Mouse (Mus musculus) neural tube, embryonic 14.5 days (tissue): ENCODE results near the gene Clasp1. TPM values are rescaled to one million over a fixed set of nuclear protein-coding genes. Genes with fewer than 3 reads are reported as not detected.

Experiments
- ATAC-seq: fragments of 200-750 bp; cut with Nextera tagmentation; 2 replicates; pipeline ENCODE4 v1.8.0; 2017; ENCODE audit warnings: low read depth, mild to moderate bottlenecking, moderate TSS enrichment, moderate library complexity
- H3K27ac ChIP-seq: fragments of 300-500 bp; sonication (generic); 2 replicates; pipeline ENCODE4 v1.5.1; 2014; ENCODE audit warnings: low read depth, mild to moderate bottlenecking, control low read depth, low read length, moderate library complexity, mixed read lengths
- H3K27me3 ChIP-seq: fragments of 300-500 bp; sonication (generic); 2 replicates; pipeline ENCODE4 v1.6.1; 2014; ENCODE audit warnings: low read length; ENCODE audit not compliant: control insufficient read depth, insufficient read depth
- H3K36me3 ChIP-seq: fragments of 300-500 bp; sonication (generic); 2 replicates; pipeline ENCODE4 v1.6.1; 2014; ENCODE audit warnings: low read length, mixed read lengths; ENCODE audit not compliant: control insufficient read depth, insufficient read depth
- H3K4me1 ChIP-seq: fragments of 300-500 bp; sonication (generic); 2 replicates; pipeline ENCODE4 v1.6.1; 2014; ENCODE audit warnings: low read length; ENCODE audit not compliant: control insufficient read depth, insufficient read depth
- H3K4me2 ChIP-seq: fragments of 300-500 bp; sonication (generic); 2 replicates; pipeline ENCODE4 v1.6.1; 2014; ENCODE audit warnings: mild to moderate bottlenecking, low read depth, low read length, control low read depth
- H3K4me3 ChIP-seq: fragments of 300-500 bp; sonication (generic); 2 replicates; pipeline ENCODE4 v1.5.1; 2014; ENCODE audit warnings: low read depth, low read length, control low read depth, mixed read lengths
- H3K9ac ChIP-seq: fragments of 300-500 bp; sonication (generic); replicated peaks from 2 replicates; pipeline ENCODE4 v1.6.1; 2014; ENCODE audit warnings: low read depth, mild to moderate bottlenecking, control low read depth, low read length, mixed read lengths
- H3K9me3 ChIP-seq: fragments of 300-500 bp; sonication (generic); 2 replicates; pipeline ENCODE4 v1.6.1; 2016; ENCODE audit warnings: low read length; ENCODE audit not compliant: control insufficient read depth
- WGBS: fragments of 180-500 bp; shearing (Covaris S2); extraction: QIAGEN DNeasy Blood & Tissue Kit; methylation state at CpG from one replicate; pipeline ENCODE4 v1.1.7; 2014; 5-methylcytosine and 5-hydroxymethylcytosine counted together
- polyA plus RNA-seq: library from polyadenylated mRNA; unstranded; fragments of >200 nt; fragmentation: Nextera tagmentation; extraction: Ambion mirVana; gene quantifications from 2 replicates; pipeline ENCODE4 v1.2.1, GENCODE M21; 2014

The Clasp1 gene
- polyA plus RNA-seq, 1 experiment from 2014 or later: 149 TPM

DNA sequence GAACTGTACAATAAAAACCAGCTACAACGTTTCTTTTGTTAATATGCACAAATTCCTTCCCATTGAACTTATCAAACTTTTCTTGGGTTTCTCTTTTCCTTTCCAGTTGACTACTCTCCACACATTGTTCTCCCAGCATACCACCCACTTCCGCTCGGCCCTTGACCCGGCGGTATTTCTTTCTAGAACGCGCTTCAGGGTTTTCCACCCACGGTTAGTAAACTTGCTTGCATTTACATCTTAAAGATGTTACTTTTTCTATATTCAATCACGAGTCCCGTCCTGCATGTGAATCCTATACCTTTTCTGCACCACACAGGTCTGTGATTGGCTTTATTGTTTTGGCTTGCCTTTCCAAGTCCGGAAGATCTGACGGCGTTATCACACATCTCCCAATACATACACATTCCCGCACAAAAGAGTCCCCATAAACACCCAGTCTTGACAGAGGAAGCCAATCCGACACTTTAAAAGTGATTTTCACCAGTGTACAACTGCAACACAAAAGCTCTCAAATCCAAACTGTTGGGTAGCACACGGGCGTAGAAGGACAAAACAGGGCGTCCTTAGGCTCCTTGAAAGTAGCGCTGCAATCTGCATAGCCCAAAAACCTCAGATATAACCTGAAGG lies 616 bp upstream of the Clasp1 start:
- Histone ChIP-seq H3K27ac (peak overlapping the region; percentile 95), H3K4me2 (peak overlapping the region; percentile 57), H3K9ac (peak overlapping the region; percentile 94), H3K36me3 (no peaks in the 10 kb centered on the region), H3K4me1 (peaks cover 17% of the 10 kb centered on the region), H3K4me3 (peak overlapping the region; percentile 93), H3K27me3 (no peaks in the 10 kb centered on the region), H3K9me3 (no peaks in the 10 kb centered on the region)
- peak; percentile 23; the same call in 1 of the 2 replicates for ATAC-seq
- under 1% methylated on average over 19 of the region's 19 CpGs for WGBS

DNA sequence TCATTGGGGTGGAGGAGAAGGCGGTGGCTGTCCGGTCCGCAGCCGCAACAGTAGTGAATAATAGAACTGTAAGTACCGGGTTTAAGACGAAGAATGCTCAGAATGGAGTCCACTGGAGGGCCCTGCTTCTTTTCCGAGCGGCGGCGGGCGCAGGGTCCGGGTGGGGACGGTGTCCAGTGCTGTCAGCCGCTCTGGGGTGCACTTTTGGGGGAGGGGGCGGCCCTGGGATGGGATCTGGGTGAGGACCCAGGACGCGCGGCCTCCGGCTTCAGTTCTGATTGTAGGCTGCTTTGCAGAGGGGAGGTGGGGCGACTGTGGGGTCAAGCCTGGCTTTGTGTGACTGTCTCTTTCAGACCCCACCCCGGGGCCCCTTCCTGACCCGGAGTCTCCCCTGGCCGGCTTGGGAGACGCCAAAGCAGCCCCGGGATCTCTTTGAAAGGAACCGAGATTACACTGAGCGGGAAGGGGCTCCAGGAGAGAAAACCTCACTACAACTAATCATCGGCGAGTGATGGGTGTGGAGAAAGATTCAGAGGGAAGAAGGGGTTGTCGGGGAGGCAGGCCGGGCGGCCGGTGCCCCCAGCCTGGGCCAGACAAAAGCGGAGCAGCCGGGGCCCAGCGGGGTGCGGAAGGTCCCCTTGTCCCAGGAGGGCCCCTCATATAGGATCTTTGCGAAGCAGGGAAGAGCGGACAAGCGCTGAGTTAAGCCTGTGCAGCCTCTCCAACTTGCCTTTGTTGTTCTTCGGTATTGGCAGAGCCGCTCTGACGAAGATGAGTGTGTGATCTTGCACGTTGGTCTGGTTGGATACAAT lies 802 bp downstream of the Clasp1 start:
- Histone ChIP-seq H3K27ac (peak overlapping the region; percentile 95), H3K27me3 (no peaks in the 10 kb centered on the region), H3K4me1 (peaks cover 17% of the 10 kb centered on the region), H3K4me3 (peak overlapping the region; percentile 93), H3K4me2 (peak overlapping the region; percentile 78), H3K9me3 (no peaks in the 10 kb centered on the region), H3K36me3 (no peaks in the 10 kb centered on the region; the same call in 1 of the 2 replicates), H3K9ac (peak overlapping the region; percentile 94)
- peak; percentile 64 for ATAC-seq
- WGBS: under 1% methylated on average over 44 of the region's 44 CpGs

DNA sequence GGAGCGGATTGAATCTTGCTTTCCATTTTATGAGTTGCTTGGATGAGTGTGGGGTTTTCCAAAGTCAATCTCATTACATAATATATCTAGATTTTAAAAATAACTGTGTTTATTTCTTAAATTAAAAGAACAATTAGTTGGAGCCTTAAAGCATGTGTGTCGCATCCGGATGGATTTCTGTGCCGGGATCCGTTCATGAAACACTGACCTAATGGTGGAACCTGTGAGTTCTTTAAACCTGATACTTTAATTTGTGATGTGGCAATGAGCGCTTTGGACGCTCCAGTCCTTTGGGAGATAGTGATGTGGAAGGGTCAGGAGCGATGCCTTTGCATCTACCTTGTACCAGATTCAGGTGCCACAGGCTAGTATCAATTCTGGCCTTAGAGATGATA lies 1.4 kb downstream of the Clasp1 start:
- no peaks in the 10 kb centered on the region; the same call in 1 of the 2 replicates for H3K36me3 ChIP-seq
- no peaks in the 10 kb centered on the region for H3K27me3 ChIP-seq
- peak overlapping the region; percentile 95 for H3K27ac ChIP-seq
- WGBS: 6% methylated on average over 8 of the region's 8 CpGs
- H3K9ac ChIP-seq: peak overlapping the region; percentile 94
- H3K4me1 ChIP-seq: peaks cover 17% of the 10 kb centered on the region
- H3K4me3 ChIP-seq: peak overlapping the region; percentile 93
- peak overlapping the region; percentile 78 for H3K4me2 ChIP-seq
- ATAC-seq: no peak
- no peaks in the 10 kb centered on the region for H3K9me3 ChIP-seq

DNA sequence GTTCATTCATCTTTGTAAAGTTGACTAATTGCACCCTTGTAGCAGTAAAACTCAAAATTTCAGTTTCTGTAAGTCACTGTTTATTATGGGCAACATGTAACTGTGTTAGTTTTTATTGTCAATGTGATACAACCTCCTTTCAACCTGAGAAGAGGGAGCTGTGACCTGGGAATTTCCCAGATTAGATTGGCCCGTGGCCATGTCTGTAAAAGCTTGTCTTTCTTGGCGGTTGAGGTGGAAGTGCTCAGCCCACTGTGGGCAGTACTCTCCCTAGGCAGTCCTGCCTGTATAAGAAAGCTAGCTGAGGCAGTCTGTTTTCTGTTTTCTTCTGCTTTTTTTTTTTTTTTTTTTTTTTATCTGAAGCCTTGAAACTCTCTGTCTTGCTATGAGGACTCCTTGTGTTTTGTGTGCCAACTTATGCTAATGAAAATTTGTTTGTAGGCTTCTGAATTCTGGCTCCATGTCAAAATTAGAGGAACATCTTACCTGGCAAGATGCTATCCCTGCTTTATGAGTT lies 2.1 kb downstream of the Clasp1 start:
- peak overlapping the region; percentile 93 for H3K4me3 ChIP-seq
- H3K36me3 ChIP-seq: no peaks in the 10 kb centered on the region; the same call in 1 of the 2 replicates
- H3K9ac ChIP-seq: peak overlapping the region; percentile 94
- peak overlapping the region; percentile 78 for H3K4me2 ChIP-seq
- WGBS: 79% methylated on average over 2 of the region's 2 CpGs
- peaks cover 17% of the 10 kb centered on the region for H3K4me1 ChIP-seq
- H3K27me3 ChIP-seq: no peaks in the 10 kb centered on the region
- no peak for ATAC-seq
- no peak overlapping the region for H3K27ac ChIP-seq
- no peaks in the 10 kb centered on the region for H3K9me3 ChIP-seq

DNA sequence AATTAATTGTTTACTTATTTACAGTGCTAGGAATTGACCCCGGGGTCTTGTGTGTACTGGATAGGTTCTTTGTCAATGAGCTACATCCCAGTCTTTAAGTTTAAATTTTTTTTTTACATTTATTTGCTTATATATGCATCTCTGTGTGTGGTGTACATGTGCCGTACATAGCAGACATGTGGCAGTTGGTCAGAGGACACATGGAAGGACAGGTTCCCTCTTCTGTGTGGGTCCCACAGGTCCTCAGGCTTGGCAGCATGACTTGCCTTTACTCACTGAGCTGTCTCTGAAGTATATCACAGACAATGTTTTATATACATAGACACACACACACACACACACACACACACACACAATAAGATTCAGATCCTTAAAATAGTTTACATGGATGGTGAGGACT lies 3.4 kb downstream of the Clasp1 start:
- H3K4me3 ChIP-seq: no peak overlapping the region
- no peaks in the 10 kb centered on the region for H3K27me3 ChIP-seq
- H3K27ac ChIP-seq: no peak overlapping the region
- no peak for ATAC-seq
- 87% methylated on average over 2 of the region's 2 CpGs for whole genome bisulfite sequencing
- no peaks in the 10 kb centered on the region for H3K9me3 ChIP-seq
- peaks cover 17% of the 10 kb centered on the region for H3K4me1 ChIP-seq
- H3K4me2 ChIP-seq: no peak overlapping the region
- no peak overlapping the region for H3K9ac ChIP-seq
- no peaks in the 10 kb centered on the region; the same call in 1 of the 2 replicates for H3K36me3 ChIP-seq

DNA sequence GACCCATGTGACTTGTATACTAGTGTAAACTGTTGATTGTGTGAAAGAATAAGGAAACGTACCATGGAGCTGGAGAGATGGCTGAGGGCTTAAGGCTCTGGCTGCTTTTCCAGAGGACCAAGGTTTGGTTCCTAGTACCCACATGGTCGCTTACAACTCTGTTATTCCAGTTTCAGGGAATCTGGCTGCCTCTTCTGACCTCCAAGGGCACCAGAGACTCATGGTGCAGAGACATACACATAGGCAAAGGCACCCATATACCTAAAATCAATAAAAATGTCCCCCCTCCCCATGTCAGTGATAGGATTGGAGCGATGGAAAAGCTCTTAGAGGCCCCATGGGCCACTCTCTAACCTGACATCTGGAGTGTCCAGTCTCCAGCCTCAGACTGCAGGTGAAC lies 5.1 kb downstream of the Clasp1 start:
- no peaks in the 10 kb centered on the region for H3K27me3 ChIP-seq
- peaks cover 12% of the 10 kb centered on the region for H3K4me1 ChIP-seq
- H3K4me3 ChIP-seq: no peak overlapping the region
- H3K4me2 ChIP-seq: no peak overlapping the region
- no peak overlapping the region for H3K9ac ChIP-seq
- no peaks in the 10 kb centered on the region for H3K9me3 ChIP-seq
- H3K36me3 ChIP-seq: no peaks in the 10 kb centered on the region; the same call in 1 of the 2 replicates
- no peak overlapping the region for H3K27ac ChIP-seq
- no peak for ATAC-seq
- 86% methylated on average over 3 of the region's 3 CpGs for WGBS

DNA sequence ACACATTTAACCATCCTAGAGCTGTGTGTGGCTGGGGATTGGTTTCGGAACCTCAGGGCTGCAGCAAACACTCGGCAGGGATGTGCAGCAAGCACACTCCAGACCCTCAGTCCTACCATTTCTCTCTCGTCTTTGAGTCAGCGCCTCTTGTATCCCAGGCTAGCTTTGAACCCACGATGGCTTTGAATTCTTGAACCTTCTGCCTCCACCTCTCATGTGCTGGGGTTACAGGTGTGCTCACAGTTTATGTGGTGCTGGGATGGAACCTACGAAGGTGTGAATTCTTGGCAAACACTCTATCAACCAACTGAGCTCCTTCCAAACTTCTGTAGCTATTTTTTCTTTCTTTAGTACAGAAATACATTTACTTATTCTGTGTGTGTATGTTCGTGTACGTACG lies 9.0 kb downstream of the Clasp1 start:
- 91% methylated on average over 9 of the region's 9 CpGs for WGBS
- no peak overlapping the region for H3K4me3 ChIP-seq

DNA sequence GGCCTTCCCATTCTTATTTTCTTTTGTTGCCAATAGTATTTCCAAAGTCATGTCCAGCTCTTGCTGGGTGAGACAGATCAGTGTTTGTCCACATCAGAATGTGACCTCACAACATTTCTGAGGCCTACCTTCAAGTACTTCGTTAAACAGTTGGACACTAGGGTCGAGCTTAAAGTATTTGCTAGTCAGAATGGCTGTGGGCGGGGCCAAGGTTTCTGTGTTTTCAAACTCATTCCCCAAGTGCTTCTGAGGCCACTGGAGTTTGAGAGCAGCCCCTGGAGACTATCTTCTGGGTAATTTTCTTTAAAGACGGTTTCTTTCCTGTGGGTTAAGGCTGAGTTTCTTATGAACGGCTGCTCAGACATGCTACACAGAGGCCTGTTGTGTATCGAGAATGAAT lies 9.7 kb downstream of the Clasp1 start:
- 71% methylated on average over 6 of the region's 6 CpGs for WGBS
- H3K36me3 ChIP-seq: no peaks in the 10 kb centered on the region; the same call in 1 of the 2 replicates
- H3K4me1 ChIP-seq: no peaks in the 10 kb centered on the region; the same call in 1 of the 2 replicates
- no peak overlapping the region for H3K9ac ChIP-seq
- no peak overlapping the region for H3K4me2 ChIP-seq
- no peak for ATAC-seq
- no peaks in the 10 kb centered on the region for H3K27me3 ChIP-seq
- no peak overlapping the region for H3K27ac ChIP-seq
- no peaks in the 10 kb centered on the region for H3K9me3 ChIP-seq
- no peak overlapping the region for H3K4me3 ChIP-seq

More for the DNA sequence above, 9.0 kb downstream of the Clasp1 start:
- Histone ChIP-seq H3K9me3 (no peaks in the 10 kb centered on the region), H3K36me3 (no peaks in the 10 kb centered on the region; the same call in 1 of the 2 replicates), H3K27ac (no peak overlapping the region), H3K9ac (no peak overlapping the region), H3K4me2 (no peak overlapping the region), H3K27me3 (no peaks in the 10 kb centered on the region), H3K4me1 (no peaks in the 10 kb centered on the region; the same call in 1 of the 2 replicates)
- ATAC-seq: no peak
